Mouse (Mus musculus) CH12.LX (cell line): Measurements from ENCODE around the gene Zbtb21. TPM values are rescaled to one million over a fixed set of nuclear protein-coding genes. Genes with fewer than 3 reads are reported as not detected.

Experiments used
- DNase-seq: peaks from one replicate; pipeline ENCODE4 v3.0.0-alpha.2; 2013; ENCODE audit errors: extremely low read depth
- H3K27ac ChIP-seq: 2 replicates; pipeline ENCODE4 v1.5.1; 2012; ENCODE audit warnings: low read depth, mild to moderate bottlenecking, control low read depth, moderate library complexity; ENCODE audit not compliant: insufficient read depth
- H3K27me3 ChIP-seq: replicated peaks from 2 replicates; pipeline ENCODE3; 2012; ENCODE audit warnings: inconsistent platforms
- H3K36me3 ChIP-seq, 2 experiments: replicated peaks in 1 of 2; 2 replicates each; pipeline versions ENCODE3 to v1.6.1; 2012; ENCODE audit warnings: inconsistent platforms in 1 of 2, low read length in 1 of 2, mild to moderate bottlenecking in 1 of 2, mixed read lengths in 1 of 2, moderate library complexity in 1 of 2; ENCODE audit not compliant: control insufficient read depth in 1 of 2, insufficient read depth in 1 of 2
- H3K4me1 ChIP-seq, 2 experiments: 2 replicates each; pipeline ENCODE4 v1.6.1; 2012; ENCODE audit warnings: inconsistent platforms in 1 of 2, moderate library complexity in 1 of 2; ENCODE audit not compliant: insufficient read depth in 2 of 2, control insufficient read depth in 1 of 2
- H3K4me2 ChIP-seq: 2 replicates; pipeline ENCODE4 v1.6.1; 2012; ENCODE audit warnings: low read depth, mild to moderate bottlenecking, control low read depth; ENCODE audit not compliant: poor library complexity, insufficient read depth, severe bottlenecking
- H3K4me3 ChIP-seq, 3 experiments: fragments of 150-350 bp in 1 of 3; sonication (generic) in 1 of 3; replicated peaks in 1 of 3; 2 replicates each; pipeline versions ENCODE3 to v1.5.1; 2011 to 2012; ENCODE audit warnings: low read depth in 2 of 3, low read length in 2 of 3, mild to moderate bottlenecking in 2 of 3, moderate library complexity in 2 of 3, control low read depth in 1 of 3, improper control_type of control experiment in 1 of 3, inconsistent platforms in 1 of 3, mixed read lengths in 1 of 3; ENCODE audit not compliant: poor library complexity in 1 of 3
- H3K79me2 ChIP-seq: replicated peaks from 2 replicates; pipeline ENCODE4 v1.6.1; 2012; ENCODE audit warnings: mild to moderate bottlenecking, moderate library complexity; ENCODE audit not compliant: control insufficient read depth, poor library complexity, insufficient read depth, severe bottlenecking; ENCODE audit errors: extremely low read depth
- H3K9ac ChIP-seq: 2 replicates; pipeline ENCODE4 v1.6.1; 2012; ENCODE audit warnings: low read depth, mild to moderate bottlenecking, control low read depth, moderate library complexity; ENCODE audit not compliant: insufficient read depth
- H3K9me3 ChIP-seq: replicated peaks from 2 replicates; pipeline ENCODE3; 2012; ENCODE audit warnings: low read length, inconsistent platforms, mixed read lengths
- CHD2 ChIP-seq: IDR thresholded peaks from 2 replicates; pipeline ENCODE4 v1.6.1; 2011; ENCODE audit warnings: low read length, improper control_type of control experiment
- ELF1 ChIP-seq: IDR thresholded peaks from 2 replicates; pipeline ENCODE4 v1.6.1; 2014; ENCODE audit warnings: low read depth, mild to moderate bottlenecking, inconsistent platforms, low read length, improper control_type of control experiment
- GABPA ChIP-seq: IDR thresholded peaks from 2 replicates; pipeline ENCODE4 v1.6.1; 2012; ENCODE audit warnings: low read depth, low read length, improper control_type of control experiment, inconsistent platforms; ENCODE audit not compliant: insufficient replicate concordance
- HCFC1 ChIP-seq: IDR thresholded peaks from 2 replicates; pipeline ENCODE4 v1.6.1; 2012; ENCODE audit warnings: low read depth, mild to moderate bottlenecking, inconsistent platforms, low read length, improper control_type of control experiment
- JUN ChIP-seq: IDR thresholded peaks from 2 replicates; pipeline ENCODE4 v1.6.1; 2011; ENCODE audit warnings: low read depth, mild to moderate bottlenecking, low read length, improper control_type of control experiment, moderate library complexity; ENCODE audit not compliant: insufficient read depth
- JUND ChIP-seq: conservative IDR thresholded peaks from 2 replicates; pipeline ENCODE4 v1.6.1; 2011; ENCODE audit warnings: low read depth, low read length, improper control_type of control experiment
- KAT2A ChIP-seq: IDR thresholded peaks from 2 replicates; pipeline ENCODE4 v1.6.1; 2012; ENCODE audit warnings: low read length, improper control_type of control experiment, inconsistent platforms; ENCODE audit not compliant: insufficient replicate concordance
- MAFK ChIP-seq: IDR thresholded peaks from 2 replicates; pipeline ENCODE4 v1.6.1; 2011; ENCODE audit warnings: low read length, improper control_type of control experiment; ENCODE audit not compliant: insufficient replicate concordance
- MAZ ChIP-seq: IDR thresholded peaks from 2 replicates; pipeline ENCODE4 v1.6.1; 2012; ENCODE audit warnings: low read depth, mild to moderate bottlenecking, inconsistent platforms, low read length, improper control_type of control experiment, moderate library complexity
- MEF2A ChIP-seq: IDR thresholded peaks from 2 replicates; pipeline ENCODE4 v1.6.1; 2014; ENCODE audit warnings: low read depth, mild to moderate bottlenecking, inconsistent platforms, low read length, improper control_type of control experiment, borderline replicate concordance
- MYC ChIP-seq: IDR thresholded peaks from 2 replicates; pipeline ENCODE4 v1.6.1; 2011; ENCODE audit warnings: low read depth, mild to moderate bottlenecking, improper control_type of control experiment, low read length
- PAX5 ChIP-seq: IDR thresholded peaks from 2 replicates; pipeline ENCODE4 v1.6.1; 2012; ENCODE audit warnings: low read length, inconsistent platforms, mixed read lengths
- RCOR1 ChIP-seq: conservative IDR thresholded peaks from 2 replicates; pipeline ENCODE4 v1.6.1; 2012; ENCODE audit warnings: low read depth, mild to moderate bottlenecking, inconsistent platforms, low read length, improper control_type of control experiment
- SMC3 ChIP-seq: IDR thresholded peaks from 2 replicates; pipeline ENCODE4 v1.6.1; 2011; ENCODE audit warnings: low read depth, low read length, improper control_type of control experiment
- TCF12 ChIP-seq: IDR thresholded peaks from 2 replicates; pipeline ENCODE4 v1.6.1; 2014; ENCODE audit warnings: low read depth, mild to moderate bottlenecking, inconsistent platforms, low read length, improper control_type of control experiment
- UBTF ChIP-seq: IDR thresholded peaks from 2 replicates; pipeline ENCODE4 v1.6.1; 2012; ENCODE audit warnings: low read depth, mild to moderate bottlenecking, inconsistent platforms, low read length, improper control_type of control experiment, moderate library complexity
- USF1 ChIP-seq: IDR thresholded peaks from 2 replicates; pipeline ENCODE4 v1.6.1; 2014; ENCODE audit warnings: low read depth, mild to moderate bottlenecking, inconsistent platforms, low read length, improper control_type of control experiment
- USF2 ChIP-seq: conservative IDR thresholded peaks from 2 replicates; pipeline ENCODE4 v1.6.1; 2011; ENCODE audit warnings: low read depth, low read length, improper control_type of control experiment
- ZKSCAN1 ChIP-seq: IDR thresholded peaks from 2 replicates; pipeline ENCODE4 v1.6.1; 2012; ENCODE audit warnings: low read depth, inconsistent platforms, low read length, improper control_type of control experiment, borderline replicate concordance
- ZNF384 ChIP-seq: IDR thresholded peaks from 2 replicates; pipeline ENCODE4 v1.6.1; 2012; ENCODE audit warnings: low read depth, low read length, improper control_type of control experiment, inconsistent platforms
- dilution Hi-C: fragments of 300-500 bp; cut with MboI; formaldehyde crosslinking; loops from 2 replicates; pipeline ENCODE4 v1.14.3; 2020; ENCODE audit warnings: low sequenced_read_pairs; ENCODE audit not compliant: extremely low pct_unique_long_range_greater_than_20kb, extremely low pct_ligation_motif_present
- in situ Hi-C: fragments of 300-500 bp; cut with MboI; formaldehyde crosslinking; loops from 3 replicates; pipeline ENCODE4 v1.14.3; 2019; ENCODE audit warnings: low sequenced_read_pairs, low pct_ligation_motif_present, low pct_unique_long_range_greater_than_20kb, mixed read lengths
- polyA plus RNA-seq: library from polyadenylated mRNA; unstranded; fragments of >175 nt; gene quantifications from 2 replicates; pipeline ENCODE4 v1.2.1, GENCODE M21; 2012; ENCODE audit warnings: low read depth; ENCODE audit not compliant: insufficient read length
- total RNA-seq, 2 experiments: library from RNA; depleted of rRNA; stranded (reverse); fragments of 300-350 nt in 1 of 2; fragments of >200 nt in 1 of 2; gene quantifications; 2 replicates each; pipeline ENCODE4 v1.2.3; 2012 to 2014

The Zbtb21 gene
- total and polyA plus RNA-seq, 3 experiments: 9.9 to 24.8 (median 13.2) TPM

DNA sequence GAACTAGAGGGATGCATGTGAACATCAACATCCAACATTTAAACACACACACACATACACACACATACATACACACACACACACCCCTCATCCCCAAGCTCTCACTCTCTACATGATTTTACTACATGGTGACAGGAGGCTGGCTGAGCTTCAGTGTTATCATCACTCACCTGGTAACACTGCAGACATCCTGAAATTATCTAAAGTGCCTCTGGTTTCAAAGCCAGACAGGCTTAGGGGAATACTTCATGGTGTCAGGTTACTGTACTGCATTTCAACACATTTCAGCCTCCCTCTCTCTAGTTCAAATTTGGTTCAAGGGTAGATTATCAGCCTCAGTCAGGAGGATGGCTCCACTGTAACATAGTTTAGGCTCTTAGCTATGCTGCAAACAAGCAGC is 4.8 kb downstream of the Zbtb21 start:
- no peak for DNase-seq
- Histone ChIP-seq H3K4me2 (no peak overlapping the region), H3K36me3 (peaks cover 34 to 66% of the 10 kb centered on the region in 2 experiments), H3K27ac (no peak overlapping the region), H3K9ac (no peak overlapping the region), H3K4me1 (peaks cover 6 to 40% of the 10 kb centered on the region in 2 experiments), H3K27me3 (no peaks in the 10 kb centered on the region), H3K4me3 (no peak overlapping the region), H3K9me3 (no peaks in the 10 kb centered on the region), H3K79me2 (peaks cover 17% of the 10 kb centered on the region)
- TF ChIP-seq MYC (no peak), JUND (no peak), MAZ (no peak), ZKSCAN1 (no peak), MEF2A (no peak), JUN (no peak), TCF12 (no peak), HCFC1 (no peak), RCOR1 (no peak), MAFK (no peak), SMC3 (no peak)
- dilution Hi-C loops: no loop called here
- in situ Hi-C loops: no loop called here

GRCm38 (mm10) chr16:97956011-97956410 is 6.4 kb downstream of the Zbtb21 start:
- dilution Hi-C loops (no loop called here), in situ Hi-C loops (no loop called here)
- no peak for DNase-seq
- TF ChIP-seq CHD2 (no peak), MAFK (no peak), HCFC1 (no peak)
- Histone ChIP-seq H3K27ac (no peak overlapping the region), H3K4me3 (no peak overlapping the region), H3K79me2 (peaks cover 17% of the 10 kb centered on the region), H3K9me3 (no peaks in the 10 kb centered on the region), H3K36me3 (peaks cover 50 to 82% of the 10 kb centered on the region in 2 experiments), H3K4me2 (no peak overlapping the region), H3K9ac (no peak overlapping the region), H3K4me1 (peaks cover 6 to 36% of the 10 kb centered on the region in 2 experiments), H3K27me3 (no peaks in the 10 kb centered on the region)

GRCm38 (mm10) chr16:97953300-97953699 is 9.1 kb downstream of the Zbtb21 start:
- Histone ChIP-seq H3K27ac (no peak overlapping the region), H3K79me2 (peaks cover 4% of the 10 kb centered on the region; the same call in 1 of the 2 replicates), H3K36me3 (peaks cover 65 to 92% of the 10 kb centered on the region in 2 experiments), H3K9me3 (no peaks in the 10 kb centered on the region), H3K4me3 (no peak overlapping the region), H3K9ac (no peak overlapping the region), H3K4me2 (no peak overlapping the region), H3K4me1 (peaks cover 7 to 18% of the 10 kb centered on the region in 2 experiments; a peak in 3 of 4 replicates), H3K27me3 (no peaks in the 10 kb centered on the region)
- in situ Hi-C loops: no loop called here
- DNase-seq: no peak
- TF ChIP-seq ELF1: no peak
- TF ChIP-seq PAX5: no peak
- TF ChIP-seq JUND: no peak
- no peak for TF ChIP-seq KAT2A
- no peak for TF ChIP-seq UBTF
- TF ChIP-seq GABPA: no peak
- TF ChIP-seq ZNF384: no peak
- TF ChIP-seq USF1: no peak
- TF ChIP-seq USF2: no peak
- no peak for TF ChIP-seq MAZ
- dilution Hi-C loops: no loop called here
